Mouse (Mus musculus) stomach, embryonic 16.5 days (tissue): ENCODE results near the gene Sh3gl1. TPM values are rescaled to one million over a fixed set of nuclear protein-coding genes. Genes with fewer than 3 reads are reported as not detected.
"Not testable (repeated sequence)": the region's sequence is repeated elsewhere in the genome, so short reads cannot be mapped to it uniquely, and the experiment has no call there.

Experiments
- ATAC-seq: fragments of 200-750 bp; cut with Nextera tagmentation; 2 replicates; pipeline ENCODE4 v1.8.0; 2017; ENCODE audit warnings: moderate number of reproducible peaks, moderate TSS enrichment; ENCODE audit not compliant: insufficient read depth, low FRiP score
- H3K27ac ChIP-seq: fragments of 300-500 bp; sonication (generic); 2 replicates; pipeline ENCODE4 v1.5.1; 2014; ENCODE audit warnings: low read length
- H3K27me3 ChIP-seq: fragments of 300-500 bp; sonication (generic); 2 replicates; pipeline ENCODE4 v1.6.1; 2014; ENCODE audit warnings: low read length, control low read depth, mixed read lengths; ENCODE audit not compliant: control insufficient read depth, insufficient read depth
- H3K36me3 ChIP-seq: fragments of 300-500 bp; sonication (generic); 2 replicates; pipeline ENCODE4 v1.6.1; 2014; ENCODE audit warnings: low read length; ENCODE audit not compliant: control insufficient read depth, insufficient read depth
- H3K4me1 ChIP-seq: fragments of 300-500 bp; sonication (generic); 2 replicates; pipeline ENCODE4 v1.6.1; 2014; ENCODE audit warnings: low read length, control low read depth, mixed read lengths; ENCODE audit not compliant: control insufficient read depth, insufficient read depth
- H3K4me2 ChIP-seq: fragments of 300-500 bp; sonication (generic); 2 replicates; pipeline ENCODE4 v1.6.1; 2014; ENCODE audit warnings: low read depth, low read length, mixed read lengths
- H3K4me3 ChIP-seq: fragments of 300-500 bp; sonication (generic); replicated peaks from 2 replicates; pipeline ENCODE4 v1.5.1; 2014; ENCODE audit warnings: mild to moderate bottlenecking, low read length
- H3K9ac ChIP-seq: fragments of 300-500 bp; sonication (generic); 2 replicates; pipeline ENCODE4 v1.6.1; 2014; ENCODE audit warnings: low read length
- H3K9me3 ChIP-seq: fragments of 300-500 bp; sonication (generic); replicated peaks from 2 replicates; pipeline ENCODE4 v1.6.1; 2016; ENCODE audit warnings: low read length, control low read depth; ENCODE audit not compliant: control insufficient read depth
- WGBS: fragments of 180-500 bp; shearing (Covaris S2); extraction: QIAGEN DNeasy Blood & Tissue Kit; methylation state at CpG from one replicate; pipeline ENCODE4 v1.1.7; 2014; 5-methylcytosine and 5-hydroxymethylcytosine counted together
- polyA plus RNA-seq: library from polyadenylated mRNA; unstranded; fragments of >200 nt; fragmentation: Nextera tagmentation; extraction: Ambion mirVana; gene quantifications from 2 replicates; pipeline ENCODE4 v1.2.1, GENCODE M21; 2015

Sh3gl1 gene
- polyA plus RNA-seq, 1 experiment from 2014 or later = 145 TPM

- no peaks in the 10 kb centered on the region for H3K9me3 ChIP-seq
- ATAC-seq = no peak
- no peak overlapping the region for H3K4me2 ChIP-seq
- H3K4me1 ChIP-seq = peaks cover 14% of the 10 kb centered on the region; the same call in 1 of the 2 replicates
- H3K9ac ChIP-seq = no peak overlapping the region
- no peak overlapping the region for H3K27ac ChIP-seq
- peaks cover 20% of the 10 kb centered on the region for H3K36me3 ChIP-seq
- H3K4me3 ChIP-seq = no peak overlapping the region
- H3K27me3 ChIP-seq = no peaks in the 10 kb centered on the region
- WGBS = 97% methylated on average over 5 of the region's 5 CpGs
Measured at GRCm38 (mm10) chr17:56072243-56072642, 35.8 kb upstream of the Sh3gl1 start.

- H3K9ac ChIP-seq = no peak overlapping the region
- peaks cover 14% of the 10 kb centered on the region; the same call in 1 of the 2 replicates for H3K4me1 ChIP-seq
- no peak for ATAC-seq
- no peaks in the 10 kb centered on the region for H3K9me3 ChIP-seq
- no peaks in the 10 kb centered on the region for H3K27me3 ChIP-seq
- H3K4me3 ChIP-seq = no peak overlapping the region
- H3K36me3 ChIP-seq = peaks cover 24% of the 10 kb centered on the region
- no peak overlapping the region for H3K27ac ChIP-seq
- no peak overlapping the region for H3K4me2 ChIP-seq
Measured at GRCm38 (mm10) chr17:56071126-56071525, 34.7 kb upstream of the Sh3gl1 start.

- Histone ChIP-seq H3K4me3 (no peak overlapping the region), H3K4me1 (peaks cover 7% of the 10 kb centered on the region; the same call in 1 of the 2 replicates), H3K4me2 (no peak overlapping the region), H3K9ac (no peak overlapping the region), H3K27ac (no peak overlapping the region), H3K27me3 (no peaks in the 10 kb centered on the region), H3K9me3 (no peaks in the 10 kb centered on the region), H3K36me3 (peaks cover 38% of the 10 kb centered on the region)
- ATAC-seq = no peak
- WGBS = 92% methylated on average over 14 of the region's 14 CpGs
Measured at GRCm38 (mm10) chr17:56069066-56069465, 32.6 kb upstream of the Sh3gl1 start.

- H3K9ac ChIP-seq = no peak overlapping the region
- no peak overlapping the region for H3K4me3 ChIP-seq
- ATAC-seq = no peak
- H3K4me1 ChIP-seq = no peaks in the 10 kb centered on the region
- H3K27ac ChIP-seq = no peak overlapping the region
- peaks cover 55% of the 10 kb centered on the region for H3K36me3 ChIP-seq
- H3K4me2 ChIP-seq = no peak overlapping the region
- H3K27me3 ChIP-seq = no peaks in the 10 kb centered on the region
- no peaks in the 10 kb centered on the region for H3K9me3 ChIP-seq
Measured at GRCm38 (mm10) chr17:56066451-56066850, 30.0 kb upstream of the Sh3gl1 start.

DNA sequence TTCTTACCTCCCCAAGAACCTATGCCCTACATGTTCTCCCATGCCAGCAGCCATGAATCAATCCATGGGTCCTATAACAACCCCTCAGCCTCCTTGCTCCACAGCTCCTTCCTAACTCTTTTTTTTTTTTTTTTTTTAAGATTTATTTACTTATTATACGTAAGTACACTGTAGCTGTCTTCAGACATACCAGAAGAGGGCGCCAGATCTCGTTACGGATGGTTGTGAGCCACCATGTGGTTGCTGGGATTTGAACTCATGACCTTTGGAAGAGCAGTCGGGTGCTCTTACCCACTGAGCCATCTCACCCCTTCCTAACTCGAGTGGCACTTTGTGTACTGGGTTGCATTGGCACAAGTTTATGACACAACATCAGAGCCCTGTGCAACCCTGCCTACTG is 29.3 kb upstream of the Sh3gl1 start:
- H3K4me3 ChIP-seq, H3K27ac ChIP-seq, H3K4me2 ChIP-seq, H3K9ac ChIP-seq, H3K4me1 ChIP-seq, H3K27me3 ChIP-seq, ATAC-seq, H3K9me3 ChIP-seq: not testable (repeated sequence)
- 83% methylated on average over 6 of the region's 6 CpGs for WGBS
- peaks cover 62% of the 10 kb centered on the region for H3K36me3 ChIP-seq

DNA sequence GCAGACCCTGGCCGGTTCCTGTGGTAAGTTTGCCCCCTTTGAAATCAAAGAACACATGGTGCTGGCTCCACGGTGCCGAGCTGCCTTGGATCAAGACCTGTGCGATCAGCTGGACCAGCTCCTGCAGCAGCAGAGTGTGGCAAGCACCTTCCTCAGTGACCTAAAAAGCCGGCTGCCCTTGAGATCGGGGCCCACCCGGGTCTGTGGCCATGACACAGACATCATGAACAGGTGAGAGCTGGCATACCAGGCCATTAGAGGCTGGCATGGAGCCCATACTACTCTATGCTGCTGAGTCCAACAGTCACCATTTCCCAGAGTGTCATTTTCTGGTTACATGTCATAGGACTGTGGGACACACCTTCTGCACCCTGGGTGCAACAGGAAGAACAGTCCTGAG is 25.6 kb upstream of the Sh3gl1 start:
- 92% methylated on average over 7 of the region's 7 CpGs for WGBS
- no peak for ATAC-seq
- no peak overlapping the region for H3K9ac ChIP-seq

DNA sequence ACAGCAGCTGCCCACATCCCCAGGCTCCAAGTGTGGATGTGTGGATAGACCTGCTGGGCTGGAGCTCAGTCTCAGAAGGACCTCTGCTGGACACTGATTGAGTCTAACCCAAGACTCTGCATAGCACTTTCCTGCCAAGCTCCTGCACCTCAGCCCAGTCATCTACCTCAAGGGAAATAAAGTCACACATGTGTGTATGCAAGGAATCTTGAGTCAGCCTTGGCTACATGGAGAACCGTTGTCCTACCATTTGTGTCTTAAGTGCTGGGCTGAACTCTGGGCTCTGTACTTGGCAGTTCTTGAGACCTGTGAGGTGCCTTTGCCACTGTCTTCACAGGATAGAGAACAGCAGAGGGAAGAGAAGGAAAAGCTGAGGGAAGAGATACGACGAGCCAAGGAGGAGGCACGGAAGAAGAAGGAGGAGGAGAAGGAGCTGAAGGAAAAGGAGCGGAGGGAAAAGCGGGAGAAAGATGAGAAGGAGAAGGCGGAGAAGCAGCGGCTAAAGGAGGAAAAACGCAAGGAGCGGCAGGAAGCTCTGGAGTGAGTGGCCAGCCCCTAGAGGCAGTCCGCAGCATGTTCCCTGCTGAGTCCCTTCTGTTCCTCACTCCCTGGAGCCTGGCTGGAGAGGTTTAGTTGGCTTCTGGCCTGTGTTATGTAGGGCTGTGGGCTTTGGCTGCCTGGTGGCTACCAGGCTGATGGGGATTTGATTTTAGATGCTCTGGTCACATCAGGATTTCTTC is 21.1 kb upstream of the Sh3gl1 start:
- Histone ChIP-seq H3K27ac (no peak overlapping the region), H3K4me1 (no peaks in the 10 kb centered on the region), H3K4me3 (no peak overlapping the region), H3K36me3 (peaks cover 24% of the 10 kb centered on the region), H3K27me3 (no peaks in the 10 kb centered on the region), H3K4me2 (no peak overlapping the region), H3K9ac (no peak overlapping the region), H3K9me3 (no peaks in the 10 kb centered on the region)
- 87% methylated on average over 11 of the region's 11 CpGs for WGBS
- no peak for ATAC-seq

More for the DNA sequence above, 25.6 kb upstream of the Sh3gl1 start:
- Histone ChIP-seq H3K27me3 (no peaks in the 10 kb centered on the region), H3K27ac (no peak overlapping the region), H3K4me3 (no peak overlapping the region), H3K4me2 (no peak overlapping the region), H3K4me1 (no peaks in the 10 kb centered on the region), H3K36me3 (peaks cover 52% of the 10 kb centered on the region), H3K9me3 (no peaks in the 10 kb centered on the region)

GRCm38 (mm10) chr17:56055945-56056678 is 19.7 kb upstream of the Sh3gl1 start:
- 58% methylated on average over 4 of the region's 4 CpGs for WGBS
- ATAC-seq = no peak
- no peaks in the 10 kb centered on the region for H3K9me3 ChIP-seq
- no peak overlapping the region for H3K27ac ChIP-seq
- H3K4me2 ChIP-seq = no peak overlapping the region
- peaks cover 13% of the 10 kb centered on the region; the same call in 1 of the 2 replicates for H3K36me3 ChIP-seq
- no peak overlapping the region for H3K4me3 ChIP-seq
- no peaks in the 10 kb centered on the region for H3K4me1 ChIP-seq
- no peaks in the 10 kb centered on the region for H3K27me3 ChIP-seq
- no peak overlapping the region for H3K9ac ChIP-seq

- Histone ChIP-seq H3K27me3 (no peaks in the 10 kb centered on the region), H3K27ac (no peak overlapping the region), H3K4me3 (no peak overlapping the region), H3K9ac (no peak overlapping the region), H3K36me3 (0 out of 2 replicates have a peak, but pooled peaks cover 7% of the 10 kb centered on the region), H3K4me1 (no peaks in the 10 kb centered on the region), H3K4me2 (no peak overlapping the region), H3K9me3 (no peaks in the 10 kb centered on the region)
- no peak for ATAC-seq
Measured at GRCm38 (mm10) chr17:56054938-56055337, 18.5 kb upstream of the Sh3gl1 start.
